Mouse (Mus musculus) forebrain, postnatal 0 days (tissue): ENCODE measurements at regions not wholly inside any gene's neighbourhood (a gene's known extent, or its start where the extent isn't known, plus 50 kb on each side); places are given as distances from the start of the nearest gene placed in this dataset.

Experiments
- ATAC-seq: fragments of 200-750 bp; cut with Nextera tagmentation; 2 replicates; pipeline ENCODE4 v1.8.0; 2017; ENCODE audit warnings: mild to moderate bottlenecking, moderate library complexity
- DNase-seq: peaks from one replicate; pipeline ENCODE4 v3.0.0-alpha.2; 2015
- H3K27ac ChIP-seq: fragments of 300-500 bp; sonication (generic); 2 replicates; pipeline ENCODE4 v1.5.1; 2014; ENCODE audit warnings: low read depth, mild to moderate bottlenecking, antibody characterized with exemption, low read length, moderate library complexity, mixed read lengths
- H3K27me3 ChIP-seq: fragments of 300-500 bp; sonication (generic); 2 replicates; pipeline ENCODE4 v1.6.1; 2014; ENCODE audit warnings: mild to moderate bottlenecking, low read length, mixed read lengths; ENCODE audit not compliant: insufficient read depth
- H3K36me3 ChIP-seq: fragments of 300-500 bp; sonication (generic); 2 replicates; pipeline ENCODE4 v1.6.1; 2014; ENCODE audit warnings: mild to moderate bottlenecking, moderate library complexity; ENCODE audit not compliant: insufficient read depth
- H3K4me1 ChIP-seq: fragments of 300-500 bp; sonication (generic); 2 replicates; pipeline ENCODE4 v1.6.1; 2014; ENCODE audit warnings: antibody characterized with exemption; ENCODE audit not compliant: insufficient read depth
- H3K4me2 ChIP-seq: fragments of 300-500 bp; sonication (generic); 2 replicates; pipeline ENCODE4 v1.6.1; 2014; ENCODE audit warnings: low read depth, mild to moderate bottlenecking, moderate library complexity
- H3K4me3 ChIP-seq: fragments of 300-500 bp; sonication (generic); 2 replicates; pipeline ENCODE4 v1.5.1; 2014; ENCODE audit warnings: low read depth, low read length, mixed read lengths
- H3K9ac ChIP-seq: fragments of 300-500 bp; sonication (generic); 2 replicates; pipeline ENCODE4 v1.6.1; 2014; ENCODE audit warnings: mild to moderate bottlenecking
- H3K9me3 ChIP-seq: fragments of 300-500 bp; sonication (generic); 2 replicates; pipeline ENCODE4 v1.6.1; 2016; ENCODE audit warnings: low read length
- CTCF ChIP-seq: sonication (generic); IDR thresholded peaks from 2 replicates; pipeline ENCODE4 v1.5.1; 2016; ENCODE audit warnings: antibody characterized with exemption, control low read depth, low read depth
- WGBS: fragments of 180-500 bp; shearing (Covaris S2); extraction: QIAGEN DNeasy Blood & Tissue Kit; methylation state at CpG from one replicate; pipeline ENCODE4 v1.1.7; 2014; 5-methylcytosine and 5-hydroxymethylcytosine counted together

DNA sequence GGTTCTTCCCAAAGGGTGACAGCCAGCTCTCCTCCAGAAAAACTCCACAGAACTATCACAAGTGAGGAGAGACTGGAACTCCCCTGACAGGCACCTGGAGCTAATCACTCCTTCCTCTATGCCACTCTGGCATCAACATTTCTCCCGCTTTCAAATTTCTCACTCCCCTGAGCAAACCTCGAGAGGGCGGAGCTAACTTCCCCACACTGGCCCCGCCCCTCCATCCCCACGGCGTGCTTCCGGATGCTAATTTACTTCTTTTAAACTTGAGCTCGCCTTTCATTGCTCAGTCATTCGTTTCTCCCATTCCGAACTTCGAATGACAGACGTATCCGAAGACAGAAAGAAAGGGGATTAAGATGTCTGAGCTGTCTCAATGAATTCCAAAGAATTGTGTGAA lies 87.8 kb upstream of the Ado start:
- H3K27me3 ChIP-seq: no peaks in the 10 kb centered on the region
- H3K36me3 ChIP-seq: no peaks in the 10 kb centered on the region
- no peaks in the 10 kb centered on the region; the same call in 1 of the 2 replicates for H3K4me1 ChIP-seq
- DNase-seq (no peak), ATAC-seq (no peak)
- no peak overlapping the region for H3K9ac ChIP-seq
- peak overlapping the region; percentile 34 for H3K4me2 ChIP-seq
- 4% methylated on average over 13 of the region's 13 CpGs for WGBS
- peak overlapping the region; percentile 3; the same call in 1 of the 2 replicates for H3K4me3 ChIP-seq
- no peaks in the 10 kb centered on the region for H3K9me3 ChIP-seq
- TF ChIP-seq CTCF: no peak
- no peak overlapping the region for H3K27ac ChIP-seq

DNA sequence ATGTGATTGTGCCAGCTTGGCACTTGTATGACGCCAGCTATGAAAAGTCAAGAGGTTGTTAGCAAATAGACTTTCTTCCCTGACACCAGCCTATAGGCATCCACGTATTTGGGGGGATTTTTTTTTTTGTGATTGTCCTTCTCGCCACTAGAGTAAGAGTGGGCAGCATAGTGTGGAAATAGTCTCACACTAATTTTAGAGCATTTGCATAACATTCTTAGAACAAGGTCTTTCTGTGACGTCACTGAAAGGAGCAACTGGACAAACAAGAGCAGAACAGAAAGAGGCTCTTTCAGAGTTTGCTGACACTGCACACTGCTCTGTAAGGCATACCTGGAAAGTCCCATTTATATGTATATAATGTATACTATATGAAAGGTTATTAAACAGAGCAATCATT lies 86.0 kb upstream of the Ado start:
- TF ChIP-seq CTCF: no peak
- ATAC-seq: no peak

DNA sequence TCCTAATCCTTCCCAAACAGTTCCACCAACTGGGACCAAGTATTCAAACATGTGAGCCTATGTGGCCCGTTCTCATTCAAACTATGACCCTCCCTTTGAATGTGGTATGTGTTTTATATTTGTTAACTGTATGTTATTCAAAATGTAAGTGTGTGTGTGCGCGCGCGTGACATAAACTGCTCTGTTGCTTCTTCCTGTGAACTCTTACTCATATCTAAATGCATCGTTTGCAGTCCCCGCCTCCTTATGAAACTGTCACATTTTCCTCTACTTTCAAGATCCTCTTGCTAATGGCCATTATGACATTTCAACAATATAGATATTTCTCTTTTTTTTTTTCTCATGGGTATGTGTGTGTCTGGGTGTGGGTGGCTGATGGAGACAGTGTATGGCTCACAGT lies 84.3 kb upstream of the Ado start:
- no peaks in the 10 kb centered on the region for H3K36me3 ChIP-seq
- no peaks in the 10 kb centered on the region for H3K9me3 ChIP-seq
- H3K27me3 ChIP-seq: no peaks in the 10 kb centered on the region
- ATAC-seq (no peak), DNase-seq (no peak)
- H3K4me2 ChIP-seq: no peak overlapping the region
- no peaks in the 10 kb centered on the region; the same call in 1 of the 2 replicates for H3K4me1 ChIP-seq
- H3K27ac ChIP-seq: no peak overlapping the region
- WGBS: 96% methylated on average over 7 of the region's 7 CpGs
- TF ChIP-seq CTCF: no peak
- H3K9ac ChIP-seq: no peak overlapping the region
- no peak overlapping the region for H3K4me3 ChIP-seq

More for the DNA sequence above, 86.0 kb upstream of the Ado start:
- Histone ChIP-seq H3K9me3 (no peaks in the 10 kb centered on the region), H3K36me3 (no peaks in the 10 kb centered on the region), H3K27me3 (no peaks in the 10 kb centered on the region), H3K4me2 (no peak overlapping the region), H3K4me3 (no peak overlapping the region), H3K9ac (no peak overlapping the region), H3K4me1 (no peaks in the 10 kb centered on the region; the same call in 1 of the 2 replicates), H3K27ac (no peak overlapping the region)
- WGBS: 45% methylated on average over 4 of the region's 4 CpGs
- DNase-seq: no peak

DNA sequence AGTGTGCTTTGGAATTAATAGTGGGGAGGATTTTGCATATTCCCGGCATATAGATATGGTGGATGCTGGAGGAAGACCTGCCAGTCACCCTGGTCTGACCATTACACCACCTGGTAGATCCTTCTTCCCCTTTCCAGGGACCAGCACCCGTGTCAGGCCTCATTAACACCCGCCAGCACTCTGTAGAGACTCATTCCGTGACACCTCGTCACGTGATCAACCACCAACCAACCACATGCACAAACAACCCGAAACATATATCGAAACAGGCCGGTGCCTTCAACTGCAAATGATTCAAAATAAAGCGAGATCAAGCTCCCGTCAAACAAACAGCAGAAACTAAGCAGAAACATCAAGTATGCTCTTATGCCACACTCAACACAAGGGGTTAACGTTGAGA lies 74.6 kb upstream of the Ado start:
- Histone ChIP-seq H3K27ac (no peak overlapping the region), H3K4me3 (no peak overlapping the region), H3K36me3 (no peaks in the 10 kb centered on the region), H3K9me3 (no peaks in the 10 kb centered on the region), H3K4me1 (no peaks in the 10 kb centered on the region), H3K27me3 (no peaks in the 10 kb centered on the region), H3K9ac (no peak overlapping the region), H3K4me2 (no peak overlapping the region)
- no peak for TF ChIP-seq CTCF
- no peak for ATAC-seq
- DNase-seq: no peak
- WGBS: 75% methylated on average over 12 of the region's 12 CpGs

DNA sequence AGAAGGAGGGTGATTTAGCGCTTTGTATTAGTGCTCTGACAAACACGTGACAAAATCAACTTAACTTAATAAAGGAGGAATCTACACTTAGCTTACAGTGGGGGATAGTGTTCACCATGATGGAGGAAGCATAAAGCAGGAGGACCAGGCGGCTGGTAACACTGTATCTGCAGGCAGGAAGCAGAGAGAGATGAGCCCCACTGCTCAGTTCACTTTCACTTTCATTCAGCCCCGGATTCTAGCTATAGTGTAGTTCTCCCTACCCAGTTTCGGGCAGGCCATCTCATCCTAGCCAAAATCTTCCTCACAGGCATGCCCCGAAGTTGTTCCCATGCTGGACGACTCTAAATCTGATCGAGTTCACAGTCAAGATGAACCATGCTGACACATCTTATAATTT lies 71.3 kb upstream of the Ado start:
- no peak overlapping the region for H3K4me3 ChIP-seq
- H3K9me3 ChIP-seq: no peaks in the 10 kb centered on the region
- H3K27ac ChIP-seq: no peak overlapping the region
- DNase-seq: no peak
- H3K4me1 ChIP-seq: no peaks in the 10 kb centered on the region
- H3K27me3 ChIP-seq: no peaks in the 10 kb centered on the region
- 84% methylated on average over 8 of the region's 8 CpGs for WGBS
- no peaks in the 10 kb centered on the region for H3K36me3 ChIP-seq
- no peak overlapping the region for H3K9ac ChIP-seq
- H3K4me2 ChIP-seq: no peak overlapping the region
- TF ChIP-seq CTCF: no peak
- no peak for ATAC-seq

DNA sequence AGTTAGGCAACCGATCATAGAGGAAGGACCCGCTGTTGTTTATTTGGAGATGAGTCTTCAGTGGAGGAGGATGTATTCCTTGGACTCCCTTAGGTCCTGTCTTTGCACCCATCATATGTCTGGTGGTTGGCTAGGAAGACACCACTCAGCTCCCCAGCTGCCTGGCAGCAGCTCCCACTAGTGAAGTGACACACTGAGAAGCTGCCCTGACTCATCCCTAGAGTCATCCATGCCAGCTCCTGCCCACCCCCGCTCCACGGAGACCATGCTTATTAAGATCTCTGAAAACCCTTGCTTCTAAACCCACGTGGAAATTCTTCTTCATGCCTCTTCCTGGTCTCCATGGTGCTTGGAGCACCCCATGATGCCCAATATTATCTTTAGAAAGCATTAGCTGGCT lies 69.4 kb upstream of the Ado start:
- Histone ChIP-seq H3K27me3 (no peaks in the 10 kb centered on the region), H3K27ac (no peak overlapping the region), H3K9ac (no peak overlapping the region), H3K4me3 (no peak overlapping the region), H3K36me3 (no peaks in the 10 kb centered on the region), H3K9me3 (no peaks in the 10 kb centered on the region), H3K4me1 (no peaks in the 10 kb centered on the region), H3K4me2 (no peak overlapping the region)
- 85% methylated on average over 5 of the region's 5 CpGs for WGBS
- ATAC-seq: no peak
- no peak for DNase-seq
- TF ChIP-seq CTCF: no peak

DNA sequence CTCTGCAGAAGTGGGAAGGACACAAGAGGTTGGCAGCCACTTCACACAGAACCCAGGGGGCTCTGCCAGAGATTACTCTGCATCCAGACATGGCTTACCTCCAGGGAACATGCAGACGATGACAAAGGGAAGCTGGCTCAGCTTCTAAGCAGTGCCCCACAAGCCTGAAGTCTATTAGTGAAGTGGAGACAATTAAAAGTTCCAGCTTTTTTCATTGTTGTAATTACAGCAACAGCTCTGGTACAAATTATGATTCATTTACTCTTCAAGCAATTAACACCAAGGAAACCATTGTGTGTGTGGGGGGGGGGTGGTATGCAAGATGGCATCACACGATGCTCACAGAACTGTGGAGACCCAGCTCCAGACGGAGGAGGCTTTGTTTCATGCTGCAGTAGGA lies 66.3 kb upstream of the Ado start:
- Histone ChIP-seq H3K27ac (no peak overlapping the region), H3K36me3 (no peaks in the 10 kb centered on the region), H3K27me3 (no peaks in the 10 kb centered on the region), H3K4me1 (no peaks in the 10 kb centered on the region), H3K4me3 (no peak overlapping the region), H3K9me3 (no peaks in the 10 kb centered on the region), H3K9ac (no peak overlapping the region), H3K4me2 (no peak overlapping the region)
- DNase-seq: peak; percentile 16
- no peak for TF ChIP-seq CTCF
- ATAC-seq: peak; percentile 66
- WGBS: 25% methylated on average over 3 of the region's 3 CpGs

DNA sequence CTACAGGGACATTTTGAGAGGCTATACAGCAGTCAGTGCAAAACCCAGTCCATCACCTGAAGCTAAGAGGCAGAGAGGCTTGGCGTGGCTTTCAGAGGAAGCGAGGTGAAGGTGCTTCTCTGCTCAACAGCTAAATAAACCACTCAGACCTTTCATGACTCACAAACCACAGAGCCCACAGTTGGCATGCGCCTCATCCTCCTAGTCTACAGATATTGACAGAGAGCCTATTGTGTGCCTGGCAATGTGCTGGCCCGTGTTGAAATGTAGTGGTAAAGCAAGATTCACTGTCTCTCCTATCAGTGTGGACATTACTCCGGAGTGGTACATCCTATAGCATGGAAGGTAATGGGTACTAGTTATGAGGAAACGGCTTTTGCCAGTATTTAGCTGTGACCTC lies 61.9 kb upstream of the Ado start:
- H3K27ac ChIP-seq: no peak overlapping the region
- no peaks in the 10 kb centered on the region for H3K27me3 ChIP-seq
- H3K4me3 ChIP-seq: no peak overlapping the region
- DNase-seq (no peak), ATAC-seq (no peak)
- H3K4me2 ChIP-seq: no peak overlapping the region
- no peak for TF ChIP-seq CTCF
- WGBS: 89% methylated on average over 6 of the region's 6 CpGs
- H3K4me1 ChIP-seq: no peaks in the 10 kb centered on the region
- H3K9me3 ChIP-seq: no peaks in the 10 kb centered on the region
- no peaks in the 10 kb centered on the region for H3K36me3 ChIP-seq
- no peak overlapping the region for H3K9ac ChIP-seq
